Mouse (Mus musculus): ENCODE results near the gene Tango2. TPM values are rescaled to one million over a fixed set of nuclear protein-coding genes. Genes with fewer than 3 reads are reported as not detected.

Gene Tango2
- total and polyA plus RNA-seq, 3 experiments: 42.8 to 87.0 (median 47.9) TPM

DNA sequence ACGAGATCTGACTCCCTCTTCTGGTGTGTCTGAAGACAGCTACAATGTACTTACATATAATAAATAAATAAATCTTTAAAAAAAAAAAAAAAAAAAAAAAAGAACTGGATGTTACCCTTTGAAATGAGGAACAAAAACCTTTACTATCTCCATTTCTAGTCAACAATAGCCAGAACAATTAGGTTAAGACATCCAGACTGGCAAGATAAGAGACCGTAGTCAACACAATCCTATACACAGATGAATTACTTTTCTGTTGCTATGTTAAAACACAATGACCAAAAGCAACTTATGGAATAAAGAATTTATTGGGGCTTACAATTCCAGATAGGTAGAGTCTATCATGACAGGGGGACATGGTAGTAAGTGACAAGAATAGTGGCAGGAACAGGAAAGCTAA, 82.9 kb downstream of the Tango2 start:
- TF ChIP-seq GATA2 (IDR thresholded peaks at IDR 0.05; ENCODE audit: borderline replicate concordance, low read depth, low read length) (no peak), CTCF (IDR thresholded peaks at IDR 0.05; ENCODE audit: low read depth, low read length) (no peak), GATA1 (IDR thresholded peaks at IDR 0.05; ENCODE audit: borderline replicate concordance, low read length) (no peak), POLR2AphosphoS5 (IDR thresholded peaks at IDR 0.05; ENCODE audit: insufficient replicate concordance, low read depth, low read length) (no peak), TAL1 (conservative IDR thresholded peaks at IDR 0.05; ENCODE audit: low read depth, low read length) (no peak)
- no peak for ATAC-seq (ENCODE audit: extremely low read depth, insufficient number of reproducible peaks, low FRiP score, poor library complexity, severe bottlenecking)
- Histone ChIP-seq H3K4me3 (ENCODE audit: low read depth, low read length) (no peak overlapping the region), H3K4me1 (ENCODE audit: insufficient read depth, low read depth, low read length) (no peaks in the 10 kb centered on the region; the same call in 1 of the 2 replicates), H3K36me3 (replicated peaks) (peaks cover 92% of the 10 kb centered on the region), H3K9me3 (replicated peaks) (no peaks in the 10 kb centered on the region), H3K27me3 (ENCODE audit: insufficient read depth, low read length) (no peaks in the 10 kb centered on the region)
- no peak for DNase-seq (ENCODE audit: low spot score)

GRCm38 (mm10) chr16:18258221-18258620, 89.7 kb downstream of the Tango2 start, which contains the start of gene Gm49776:
TSS of gene Gm49776 (minus strand) at chr16:18258321.
- Histone ChIP-seq H3K4me1 (ENCODE audit: insufficient read depth, low read depth, low read length) (peaks cover 17% of the 10 kb centered on the region), H3K4me3 (ENCODE audit: low read depth, low read length) (no peak within 1 kb of the TSS), H3K27me3 (ENCODE audit: insufficient read depth, low read length) (no peaks in the 10 kb centered on the region), H3K9me3 (replicated peaks) (no peaks in the 10 kb centered on the region), H3K36me3 (replicated peaks) (peaks cover 93% of the 10 kb centered on the region)
- DNase-seq (ENCODE audit: low spot score) (no peak), ATAC-seq (ENCODE audit: extremely low read depth, insufficient number of reproducible peaks, low FRiP score, poor library complexity, severe bottlenecking) (no peak)
- TF ChIP-seq CTCF (IDR thresholded peaks at IDR 0.05; ENCODE audit: low read depth, low read length) (no peak), GATA2 (IDR thresholded peaks at IDR 0.05; ENCODE audit: borderline replicate concordance, low read depth, low read length) (no peak), GATA1 (IDR thresholded peaks at IDR 0.05; ENCODE audit: borderline replicate concordance, low read length) (no peak)

GRCm38 (mm10) chr16:18253866-18254265, 94.0 kb downstream of the Tango2 start:
- Histone ChIP-seq H3K4me1 (ENCODE audit: insufficient read depth, low read depth, low read length) (peaks cover 54% of the 10 kb centered on the region), H3K9me3 (replicated peaks) (no peaks in the 10 kb centered on the region), H3K36me3 (replicated peaks) (peaks cover 92% of the 10 kb centered on the region), H3K27me3 (ENCODE audit: insufficient read depth, low read length) (no peaks in the 10 kb centered on the region), H3K4me3 (ENCODE audit: low read depth, low read length) (no peak overlapping the region)
- no peak for DNase-seq (ENCODE audit: low spot score)
- ATAC-seq (ENCODE audit: extremely low read depth, insufficient number of reproducible peaks, low FRiP score, poor library complexity, severe bottlenecking): no peak
- no peak for TF ChIP-seq CTCF (IDR thresholded peaks at IDR 0.05; ENCODE audit: low read depth, low read length)
- no peak for TF ChIP-seq GATA2 (IDR thresholded peaks at IDR 0.05; ENCODE audit: borderline replicate concordance, low read depth, low read length)
- no peak for TF ChIP-seq TAL1 (conservative IDR thresholded peaks at IDR 0.05; ENCODE audit: low read depth, low read length)
- TF ChIP-seq POLR2AphosphoS5 (IDR thresholded peaks at IDR 0.05; ENCODE audit: insufficient replicate concordance, low read depth, low read length): no peak; the same call in 1 of the 2 replicates
- no peak for TF ChIP-seq GATA1 (IDR thresholded peaks at IDR 0.05; ENCODE audit: borderline replicate concordance, low read length)

DNA sequence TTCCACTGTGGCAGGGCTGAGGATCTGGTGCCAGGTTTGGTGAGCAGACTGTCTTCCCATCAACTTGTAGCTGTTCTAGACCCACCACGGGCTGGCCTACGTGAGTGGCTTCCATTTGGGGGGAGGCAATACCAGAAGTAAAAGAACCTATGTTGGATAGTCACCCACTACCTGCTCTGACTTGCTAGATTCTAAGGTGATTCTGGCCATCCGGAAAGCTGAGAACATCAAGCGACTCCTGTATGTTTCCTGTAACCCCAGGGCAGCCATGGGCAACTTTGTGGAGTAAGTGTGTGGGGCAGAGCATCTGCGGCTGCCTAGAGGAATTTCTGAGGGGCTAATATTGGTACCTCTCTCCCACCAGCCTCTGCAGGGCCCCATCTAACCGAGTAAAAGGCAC, 95.2 kb downstream of the Tango2 start:
- no peak for DNase-seq (ENCODE audit: low spot score)
- peaks cover 81% of the 10 kb centered on the region for H3K36me3 ChIP-seq (replicated peaks)
- H3K4me1 ChIP-seq (ENCODE audit: insufficient read depth, low read depth, low read length): peaks cover 54% of the 10 kb centered on the region
- H3K4me3 ChIP-seq (ENCODE audit: low read depth, low read length): no peak overlapping the region
- TF ChIP-seq POLR2AphosphoS5 (IDR thresholded peaks at IDR 0.05; ENCODE audit: insufficient replicate concordance, low read depth, low read length) (0 out of 2 replicates have a peak, but pooled peaks have one; percentile 7), TAL1 (conservative IDR thresholded peaks at IDR 0.05; ENCODE audit: low read depth, low read length) (no peak), GATA2 (IDR thresholded peaks at IDR 0.05; ENCODE audit: borderline replicate concordance, low read depth, low read length) (no peak), GATA1 (IDR thresholded peaks at IDR 0.05; ENCODE audit: borderline replicate concordance, low read length) (no peak)
- no peaks in the 10 kb centered on the region for H3K27me3 ChIP-seq (ENCODE audit: insufficient read depth, low read length)
- ATAC-seq (ENCODE audit: extremely low read depth, insufficient number of reproducible peaks, low FRiP score, poor library complexity, severe bottlenecking): no peak
- H3K9me3 ChIP-seq (replicated peaks): no peaks in the 10 kb centered on the region

GRCm38 (mm10) chr16:18250828-18251790, 96.8 kb downstream of the Tango2 start:
- Histone ChIP-seq H3K4me3 (ENCODE audit: low read depth, low read length) (peak overlapping the region; percentile 95), H3K9me3 (replicated peaks) (no peaks in the 10 kb centered on the region), H3K27me3 (ENCODE audit: insufficient read depth, low read length) (no peaks in the 10 kb centered on the region), H3K36me3 (replicated peaks) (peaks cover 78% of the 10 kb centered on the region), H3K4me1 (ENCODE audit: insufficient read depth, low read depth, low read length) (peaks cover 63% of the 10 kb centered on the region)
- DNase-seq (ENCODE audit: low spot score) (no peak), ATAC-seq (ENCODE audit: extremely low read depth, insufficient number of reproducible peaks, low FRiP score, poor library complexity, severe bottlenecking) (no peak)
- TF ChIP-seq GATA1 (IDR thresholded peaks at IDR 0.05; ENCODE audit: borderline replicate concordance, low read length) (no peak), POLR2AphosphoS5 (IDR thresholded peaks at IDR 0.05; ENCODE audit: insufficient replicate concordance, low read depth, low read length) (0 out of 2 replicates have a peak, but pooled peaks have one; percentile 33)

Other genes with a start within 250 kb of the Tango2 start
- not detected in 2 replicates for gene Rtn4r, start 220.5 kb downstream of the Tango2 start, total RNA-seq (2014; fragmentation: Nextera tagmentation)
- gene Rtn4r, start 220.5 kb downstream of the Tango2 start, total RNA-seq (2017): 0.11 and 0.23 TPM in 2 replicates
- gene Rtn4r, start 220.5 kb downstream of the Tango2 start, polyA plus RNA-seq (2012): not detected in 2 replicates
- gene Ccdc188, start 130.2 kb downstream of the Tango2 start, total RNA-seq (2014; fragmentation: Nextera tagmentation): not detected in 2 replicates
- not detected in 2 replicates for gene Ccdc188, start 130.2 kb downstream of the Tango2 start, total RNA-seq (2017)
- gene Ccdc188, start 130.2 kb downstream of the Tango2 start, polyA plus RNA-seq (2012): not detected in 2 replicates
- gene Zdhhc8, start 113.0 kb downstream of the Tango2 start, total RNA-seq (2014; fragmentation: Nextera tagmentation): 0.45 and 1.5 TPM in 2 replicates
- 0.46 and 0.71 TPM in 2 replicates for gene Zdhhc8, start 113.0 kb downstream of the Tango2 start, total RNA-seq (2017)
- gene Zdhhc8, start 113.0 kb downstream of the Tango2 start, polyA plus RNA-seq (2012): 4.7 and 5.7 TPM in 2 replicates
- gene Trmt2a, start 99.4 kb downstream of the Tango2 start, total RNA-seq (2014; fragmentation: Nextera tagmentation): 72.5 and 76.6 TPM in 2 replicates
- gene Trmt2a, start 99.4 kb downstream of the Tango2 start, total RNA-seq (2017): 107 and 122 TPM in 2 replicates
- 86.8 and 91.4 TPM in 2 replicates for gene Trmt2a, start 99.4 kb downstream of the Tango2 start, polyA plus RNA-seq (2012)
- 543 and 645 TPM in 2 replicates for gene Ranbp1, start 99.4 kb downstream of the Tango2 start, total RNA-seq (2014; fragmentation: Nextera tagmentation)
- gene Ranbp1, start 99.4 kb downstream of the Tango2 start, total RNA-seq (2017): 405 and 431 TPM in 2 replicates
- gene Ranbp1, start 99.4 kb downstream of the Tango2 start, polyA plus RNA-seq (2012): 1,262 and 1,589 TPM in 2 replicates
- not detected in 2 replicates for gene Gm49776, start 89.8 kb downstream of the Tango2 start, total RNA-seq (2014; fragmentation: Nextera tagmentation)
- 0.35 TPM in 1 of 2 replicates, not detected in the other for gene Gm49776, start 89.8 kb downstream of the Tango2 start, total RNA-seq (2017)
- gene Gm49776, start 89.8 kb downstream of the Tango2 start, polyA plus RNA-seq (2012): not detected in 2 replicates
- gene Dgcr8, start 58.9 kb downstream of the Tango2 start, total RNA-seq (2014; fragmentation: Nextera tagmentation): 52.8 and 52.9 TPM in 2 replicates
- 45.9 and 52.7 TPM in 2 replicates for gene Dgcr8, start 58.9 kb downstream of the Tango2 start, total RNA-seq (2017)
- 5.9 and 9.8 TPM in 2 replicates for gene Dgcr8, start 58.9 kb downstream of the Tango2 start, polyA plus RNA-seq (2012)
- gene Arvcf, start 79 bp upstream of the Tango2 start, total RNA-seq (2014; fragmentation: Nextera tagmentation): 53.7 and 64.0 TPM in 2 replicates
- 188 and 239 TPM in 2 replicates for gene Arvcf, start 79 bp upstream of the Tango2 start, total RNA-seq (2017)
- 137 and 154 TPM in 2 replicates for gene Arvcf, start 79 bp upstream of the Tango2 start, polyA plus RNA-seq (2012)
- gene Txnrd2, start 78.3 kb upstream of the Tango2 start, total RNA-seq (2014; fragmentation: Nextera tagmentation): 25.3 and 50.3 TPM in 2 replicates
- 12.8 and 18.3 TPM in 2 replicates for gene Txnrd2, start 78.3 kb upstream of the Tango2 start, total RNA-seq (2017)
- gene Txnrd2, start 78.3 kb upstream of the Tango2 start, polyA plus RNA-seq (2012): 16.4 and 18.5 TPM in 2 replicates
- gene Comt, start 78.7 kb upstream of the Tango2 start, total RNA-seq (2014; fragmentation: Nextera tagmentation): 51.1 and 59.0 TPM in 2 replicates
- 36.7 and 53.7 TPM in 2 replicates for gene Comt, start 78.7 kb upstream of the Tango2 start, total RNA-seq (2017)
- gene Comt, start 78.7 kb upstream of the Tango2 start, polyA plus RNA-seq (2012): 25.2 and 47.5 TPM in 2 replicates
- 4.0 and 7.9 TPM in 2 replicates for gene Gnb1l, start 150.6 kb upstream of the Tango2 start, total RNA-seq (2014; fragmentation: Nextera tagmentation)
- gene Gnb1l, start 150.6 kb upstream of the Tango2 start, total RNA-seq (2017): 5.3 and 6.1 TPM in 2 replicates
- gene Gnb1l, start 150.6 kb upstream of the Tango2 start, polyA plus RNA-seq (2012): 8.0 and 10.6 TPM in 2 replicates
- gene Rtl10, start 150.8 kb upstream of the Tango2 start, total RNA-seq (2014; fragmentation: Nextera tagmentation): 9.3 and 9.9 TPM in 2 replicates
- 3.5 and 4.2 TPM in 2 replicates for gene Rtl10, start 150.8 kb upstream of the Tango2 start, total RNA-seq (2017)
- gene Rtl10, start 150.8 kb upstream of the Tango2 start, polyA plus RNA-seq (2012): 7.1 and 8.3 TPM in 2 replicates
- not detected in 2 replicates for gene Tbx1, start 242.6 kb upstream of the Tango2 start, total RNA-seq (2014; fragmentation: Nextera tagmentation)
- gene Tbx1, start 242.6 kb upstream of the Tango2 start, total RNA-seq (2017): 0.11 TPM in 1 of 2 replicates, not detected in the other
- gene Tbx1, start 242.6 kb upstream of the Tango2 start, polyA plus RNA-seq (2012): not detected in 2 replicates

Data from G1E (cell line).